Mouse (Mus musculus) neutrophil, adult 5-6 weeks (primary cell): ENCODE data around the gene Rtn3. TPM values are rescaled to one million over a fixed set of nuclear protein-coding genes. Genes with fewer than 3 reads are reported as not detected.
"Not testable (repeated sequence)": the region's sequence is repeated elsewhere in the genome, so short reads cannot be mapped to it uniquely, and the experiment has no call there.

Experiments used
- ATAC-seq: fragments of 151-379, 151-347 bp; 2 replicates; pipeline ENCODE4 v1.8.0; 2017; ENCODE audit warnings: mild to moderate bottlenecking, moderate TSS enrichment; ENCODE audit not compliant: insufficient number of reproducible peaks, poor library complexity, low FRiP score, severe bottlenecking; ENCODE audit errors: extremely low read depth
- total RNA-seq: library from RNA; stranded (forward); fragments of 200-1000 nt; gene quantifications from 2 replicates; pipeline ENCODE4 v1.2.3, GENCODE M21; 2017

Rtn3 gene
- total RNA-seq, 1 experiment from 2014 or later = 71.8 TPM

DNA sequence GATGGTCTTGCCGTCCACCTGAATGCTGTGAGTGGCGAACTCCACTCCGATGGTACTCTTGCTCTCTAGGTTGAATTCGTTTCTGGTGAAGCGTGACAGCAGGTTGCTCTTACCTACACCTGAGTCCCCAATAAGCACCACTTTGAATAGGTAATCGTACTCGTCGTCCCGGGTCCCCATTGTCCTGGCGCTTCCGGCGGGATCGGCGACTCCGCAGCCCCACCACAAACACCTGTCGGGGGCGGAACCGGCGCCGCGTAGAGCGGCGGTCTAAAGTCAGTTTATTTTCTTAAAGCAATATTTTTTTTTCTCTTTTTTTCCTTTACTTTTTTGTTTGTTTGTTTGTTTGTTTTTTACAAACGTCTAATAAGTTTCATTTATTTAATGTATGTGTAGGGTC, 84.2 kb downstream of the Rtn3 start:
- not testable (repeated sequence) for ATAC-seq

DNA sequence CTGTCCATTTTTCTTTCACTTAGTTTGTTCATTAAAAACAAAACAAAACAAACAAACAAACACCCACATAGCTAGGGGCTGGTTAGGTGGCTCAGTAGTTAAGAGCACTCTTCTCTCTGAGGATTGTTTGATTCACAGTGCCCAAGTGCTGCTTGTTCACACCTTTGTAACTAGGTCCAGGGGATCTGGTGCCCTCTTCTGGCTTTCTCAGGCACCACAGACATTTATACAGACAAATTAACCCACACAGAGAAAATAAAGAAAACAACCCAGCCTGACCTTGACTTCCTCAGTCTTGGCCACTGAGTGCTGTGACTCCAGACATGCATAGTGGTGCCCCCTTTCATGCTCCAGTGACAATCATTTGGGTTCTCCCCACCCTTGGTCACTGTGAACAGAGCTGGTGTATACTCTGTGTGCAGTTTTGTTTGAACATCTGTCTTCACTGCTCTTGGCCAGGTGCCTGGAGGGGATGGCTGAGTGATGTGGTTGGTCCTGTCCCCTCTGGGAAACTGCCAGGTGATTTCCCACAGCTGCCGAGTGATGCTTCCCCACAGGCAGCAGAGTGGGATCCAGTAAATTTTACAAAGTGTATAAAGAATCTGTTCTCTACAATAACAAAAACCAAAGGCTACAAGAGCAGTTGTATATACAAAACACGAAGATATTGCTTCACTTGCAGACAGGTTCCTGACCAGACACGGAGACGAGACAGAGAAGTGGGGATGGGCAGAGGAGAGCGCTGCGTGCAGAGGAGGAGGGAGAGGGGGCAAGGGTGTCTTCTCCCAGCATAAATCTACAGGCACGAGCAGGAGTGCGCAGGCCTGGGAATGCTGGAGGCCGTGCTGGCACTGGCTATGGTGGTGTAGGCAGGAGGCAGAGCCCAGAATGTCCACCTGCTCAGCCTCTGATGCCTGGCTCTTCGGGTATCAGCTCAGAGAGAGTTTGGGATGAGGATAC, 85.9 kb downstream of the Rtn3 start:
- ATAC-seq = not testable (repeated sequence)

DNA sequence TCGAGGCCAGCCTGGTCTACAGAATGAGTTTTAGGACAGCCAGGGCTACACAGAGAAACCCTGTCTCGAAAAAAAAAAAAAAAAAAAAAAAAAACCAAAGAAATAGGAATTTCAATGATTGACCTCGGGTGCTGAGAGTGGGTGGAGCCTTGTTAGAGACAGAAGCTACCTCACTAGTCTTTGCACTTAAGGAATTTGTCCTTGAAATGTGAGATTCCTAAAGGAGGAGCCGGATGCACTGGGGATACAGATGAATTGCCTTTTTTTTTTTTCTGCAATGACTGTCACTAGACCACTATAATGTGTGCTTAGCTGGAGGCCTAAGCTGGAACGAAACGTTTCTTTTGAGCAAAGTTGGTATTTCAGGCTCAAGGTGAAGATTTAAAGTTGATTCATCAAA, 94.6 kb downstream of the Rtn3 start:
- no peak for ATAC-seq

DNA sequence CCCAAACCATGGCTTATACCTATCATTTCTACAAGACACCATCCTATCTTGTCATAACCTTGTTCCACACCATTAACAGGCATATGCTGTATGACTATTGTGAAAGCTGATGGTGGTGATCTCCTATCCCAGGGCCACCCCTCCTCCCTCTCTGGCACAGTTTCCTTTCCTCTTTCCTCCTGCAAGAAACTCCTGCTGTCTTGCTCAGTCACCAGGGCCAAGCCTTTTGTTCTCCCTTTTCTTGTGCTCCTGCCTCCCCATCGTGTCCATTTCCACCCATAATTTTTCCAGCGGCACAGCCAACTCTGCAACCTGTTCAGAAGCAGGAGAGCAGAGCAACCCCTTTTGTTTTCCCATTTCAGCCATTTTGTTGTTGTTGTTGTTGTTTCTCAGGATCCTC, 97.0 kb downstream of the Rtn3 start:
- ATAC-seq = no peak

DNA sequence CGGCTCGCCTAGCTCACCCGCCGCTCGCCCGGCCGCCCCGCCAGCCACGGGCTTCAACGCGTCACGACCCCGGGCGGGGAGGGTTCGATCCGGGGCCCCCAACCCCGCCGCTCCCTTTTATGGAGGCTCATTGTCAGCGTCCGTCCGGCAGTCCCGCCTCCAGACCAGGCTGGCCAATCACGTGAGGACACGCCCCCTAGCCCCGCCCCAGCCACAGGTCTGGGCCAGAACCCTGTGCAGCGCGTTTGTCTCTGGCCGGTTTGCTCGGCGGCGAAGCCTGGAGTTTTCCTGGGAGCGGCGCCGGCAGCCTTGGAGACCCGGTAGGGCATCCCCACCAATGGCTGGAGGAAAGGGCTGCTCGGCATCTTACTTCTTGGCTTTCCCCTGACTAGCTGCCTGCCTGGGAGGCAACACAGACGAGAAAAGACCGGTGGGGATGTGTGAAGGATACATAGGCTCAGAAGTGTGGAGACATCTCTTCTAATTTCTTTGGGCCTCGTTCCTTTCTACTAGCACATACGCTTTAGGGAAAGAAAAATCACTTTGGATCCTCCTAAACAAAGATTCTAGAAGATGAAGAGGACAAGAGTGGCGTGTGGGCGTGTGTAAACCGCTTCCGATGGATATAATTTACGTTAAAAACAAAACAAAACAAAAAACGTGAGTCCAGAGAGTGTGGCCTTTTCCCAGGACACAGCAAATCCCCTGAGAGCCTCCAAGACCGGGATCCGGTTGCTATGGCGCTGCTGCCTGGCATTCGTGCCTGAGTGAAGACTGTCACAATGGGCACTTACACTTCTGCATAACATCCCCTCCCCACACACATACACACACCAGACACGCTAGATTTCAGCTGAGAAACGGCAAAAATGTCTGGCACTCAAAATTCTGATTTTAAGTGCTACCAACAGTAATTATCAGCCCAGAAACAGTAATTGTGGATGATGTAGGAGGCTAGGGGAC, 99.9 kb downstream of the Rtn3 start, which contains the start of gene Spindoc:
Gene Spindoc (minus strand): TSS at position 92 of the 963 bp plus-strand sequence.
- peak; percentile 88 for ATAC-seq

DNA sequence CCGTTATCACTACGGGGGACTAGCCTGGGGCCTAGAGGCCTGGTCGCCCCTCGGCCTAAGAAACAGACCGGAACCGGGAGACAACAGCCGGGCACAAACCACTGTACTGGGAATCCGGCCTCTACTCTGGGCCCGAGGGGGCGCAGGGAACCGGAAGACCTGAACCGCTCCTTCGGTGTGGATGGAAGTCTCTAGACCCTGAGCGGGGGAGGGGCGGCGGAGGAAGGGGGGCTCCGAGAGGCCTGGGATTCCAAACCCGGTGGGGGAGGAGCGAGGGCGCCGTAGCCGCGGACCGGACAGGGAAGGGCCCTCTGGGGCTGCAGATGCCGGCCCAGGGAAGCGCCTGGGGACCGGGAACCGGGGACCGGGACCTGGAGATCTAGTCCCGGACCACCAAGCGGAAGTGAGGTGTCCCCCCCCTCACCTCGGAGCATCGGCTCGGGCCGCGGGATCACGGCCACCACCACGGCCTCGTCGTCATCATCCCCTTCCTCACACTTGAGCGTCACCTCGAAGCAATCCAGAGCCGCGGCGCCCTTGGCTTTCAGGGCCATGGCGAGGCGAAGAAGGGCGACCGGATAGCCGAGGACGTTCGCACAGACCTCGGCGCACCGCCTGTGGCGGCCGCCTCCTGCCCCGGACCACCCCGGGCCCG, 100.7 kb downstream of the Rtn3 start:
- ATAC-seq = peak; percentile 22; the same call in 1 of the 2 replicates

DNA sequence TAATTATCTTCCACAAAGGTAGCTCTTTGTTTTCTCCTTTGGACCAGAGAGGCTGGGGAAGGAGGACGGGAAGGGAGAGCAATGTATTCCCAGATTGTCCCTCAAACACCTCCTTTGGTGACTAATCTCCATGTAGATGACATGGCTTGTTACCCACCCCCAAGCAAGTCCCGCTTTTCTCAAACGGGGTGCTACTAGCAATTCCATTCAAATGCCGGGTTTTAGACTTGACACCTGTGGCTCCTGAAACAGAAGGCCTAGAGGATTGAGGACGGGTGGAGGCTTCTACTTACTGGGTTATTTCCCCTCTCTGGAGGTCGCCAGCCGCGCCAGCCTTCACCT, 101.2 kb downstream of the Rtn3 start:
- no peak for ATAC-seq

DNA sequence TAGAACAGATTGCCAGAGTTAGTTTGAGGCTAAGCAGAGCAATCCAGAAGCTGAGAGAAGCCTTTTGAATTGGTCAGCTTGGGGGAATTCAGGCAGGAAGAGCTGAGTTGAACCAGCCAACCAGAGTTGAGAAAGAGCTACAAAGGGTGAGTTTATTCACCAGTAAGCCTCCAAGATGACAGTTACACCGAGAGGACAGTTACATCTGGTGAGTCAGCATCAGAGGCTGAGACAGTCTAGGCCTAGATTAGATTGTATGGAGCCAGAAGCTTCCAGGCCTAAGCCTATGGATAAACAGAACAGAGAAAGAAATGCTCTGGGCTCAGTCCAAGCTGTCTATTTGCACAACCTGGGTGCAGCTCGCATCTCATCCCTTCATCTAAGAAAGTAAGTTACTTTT, 105.4 kb downstream of the Rtn3 start:
- ATAC-seq = no peak

Other genes with a start within 250 kb of the Rtn3 start
- gene Naa40, start 242.1 kb downstream of the Rtn3 start, total RNA-seq = 19.6 and 24.4 TPM in 2 replicates
- 2.1 and 2.4 TPM in 2 replicates for gene Rcor2, start 216.0 kb downstream of the Rtn3 start, total RNA-seq
- 96.4 and 114 TPM in 2 replicates for gene Mark2, start 141.4 kb downstream of the Rtn3 start, total RNA-seq
- gene Spindoc, start 100.3 kb downstream of the Rtn3 start, total RNA-seq = 8.7 and 9.3 TPM in 2 replicates
- gene 2700081O15Rik, start 65.7 kb downstream of the Rtn3 start, total RNA-seq = 2.5 and 2.8 TPM in 2 replicates
- 35.8 and 36.1 TPM in 2 replicates for gene Atl3, start 10.8 kb upstream of the Rtn3 start, total RNA-seq
- 13.8 and 16.7 TPM in 2 replicates for gene Pla2g16, start 74.2 kb upstream of the Rtn3 start, total RNA-seq
- not detected in 2 replicates for gene Lgals12, start 123.9 kb upstream of the Rtn3 start, total RNA-seq
- gene Hrasls5, start 129.3 kb upstream of the Rtn3 start, total RNA-seq = not detected in 2 replicates
- 0.12 TPM in 1 of 2 replicates, not detected in the other for gene Slc22a19, start 228.0 kb upstream of the Rtn3 start, total RNA-seq